Mouse (Mus musculus) midbrain, embryonic 10.5 days (tissue): ENCODE results near the gene Hsd17b10. TPM values are rescaled to one million over a fixed set of nuclear protein-coding genes. Genes with fewer than 3 reads are reported as not detected.

ENCODE experiments used
- polyA plus RNA-seq: library from polyadenylated mRNA; unstranded; fragments of >200 nt; fragmentation: Nextera tagmentation; extraction: Ambion mirVana; gene quantifications from 2 replicates; pipeline ENCODE4 v1.2.1, GENCODE M21; 2016

Gene Hsd17b10
- polyA plus RNA-seq, 1 experiment from 2014 or later, result 195 TPM

Other genes starting within 250 kb of the Hsd17b10 start
- gene Huwe1, start 201.0 kb upstream of the Hsd17b10 start, polyA plus RNA-seq, result 46.9 and 52.9 TPM in 2 replicates
- 5.9 and 6.3 TPM in 2 replicates for gene Ribc1, start 14.4 kb downstream of the Hsd17b10 start, polyA plus RNA-seq
- gene Smc1a, start 14.6 kb downstream of the Hsd17b10 start, polyA plus RNA-seq, result 108 and 120 TPM in 2 replicates
- 1.00 and 1.4 TPM in 2 replicates for gene Iqsec2, start 142.4 kb downstream of the Hsd17b10 start, polyA plus RNA-seq
- 64.1 and 74.5 TPM in 2 replicates for gene Kdm5c, start 231.2 kb downstream of the Hsd17b10 start, polyA plus RNA-seq